ENCODE assay signal across 14 mouse cellular contexts in genomic region chr5:35541059-35541790, GRCm38 (mm10). TPM values are rescaled to one million over a fixed set of nuclear protein-coding genes. Genes with fewer than 3 reads are reported as not detected.
A peak's percentile ranks its signal among the peaks of the same experiment; 100 is the strongest.
DNase-seq lines count a peak whose midpoint lies in the region; ATAC-seq lines count a peak whose summit lies in the region.
"Had no signal": no experiment of that assay in that cellular context is flagged by ENCODE, and none has a peak within 500 bp of the region (broad histone marks: within the 10 kb centered on the region; RNA-seq: fewer than 3 reads in every experiment).

No protein-coding gene starts in this region.

- no peak overlapping the region for H3K4me2 ChIP-seq in lung, embryonic 15.5 days
- H3K4me2 ChIP-seq in embryonic facial prominence, embryonic 11.5 days (ENCODE audit: low read depth, low read length) = no peak overlapping the region
- H3K4me2 ChIP-seq in stomach, embryonic 15.5 days = no peak overlapping the region
- H3K4me2 ChIP-seq: forebrain, embryonic 15.5 days; hindbrain, embryonic 14.5 days had no signal

- H3K27me3 ChIP-seq in lung, embryonic 15.5 days = no peaks in the 10 kb centered on the region
- H3K27me3 ChIP-seq in embryonic facial prominence, embryonic 11.5 days (ENCODE audit: control insufficient read depth, insufficient read depth, low read length) = no peaks in the 10 kb centered on the region
- no peaks in the 10 kb centered on the region for H3K27me3 ChIP-seq in stomach, embryonic 15.5 days (replicated peaks)
- H3K27me3 ChIP-seq: forebrain, embryonic 15.5 days had no signal

- no peak for ATAC-seq in lung, embryonic 15.5 days (ENCODE audit: borderline replicate concordance, extremely low read depth, low FRiP score, low TSS enrichment)
- ATAC-seq in embryonic facial prominence, embryonic 11.5 days (replicated peaks; ENCODE audit: insufficient number of reproducible peaks, low FRiP score, low TSS enrichment, low read depth) = peak; percentile 53; the same call in 1 of the 2 replicates
- ATAC-seq in stomach, embryonic 15.5 days (ENCODE audit: insufficient read depth, low FRiP score, low read depth) = peak; percentile 25; the same call in 1 of the 2 replicates
- ATAC-seq: forebrain, embryonic 15.5 days; Patski had no signal

- H3K9ac ChIP-seq in lung, embryonic 15.5 days = no peak overlapping the region
- H3K9ac ChIP-seq in embryonic facial prominence, embryonic 11.5 days (replicated peaks; ENCODE audit: low read length) = no peak overlapping the region
- no peak overlapping the region for H3K9ac ChIP-seq in stomach, embryonic 15.5 days
- H3K9ac ChIP-seq: forebrain, embryonic 15.5 days; hindbrain, embryonic 14.5 days had no signal

- DNase-seq in lung, postnatal 25 days (ENCODE audit: low spot score) = no peak
- peak; percentile 78 for DNase-seq in embryonic facial prominence, embryonic 11.5 days (ENCODE audit: low spot score)
- DNase-seq in forelimb bud, embryonic 11.5 days (ENCODE audit: low read depth, low spot score) = peak; percentile 52
- DNase-seq in spleen, postnatal 14 days (ENCODE audit: low spot score in 2 of 2) = no peak
- DNase-seq in cerebellum, adult 9-11 months = no peak
- DNase-seq: cerebellum, adult 18-20 months; gastrocnemius, postnatal 14 days; thymus, postnatal 36 days had no signal

- 44% methylated on average over 4 of the region's 4 CpGs for WGBS in lung, embryonic 15.5 days
- WGBS in embryonic facial prominence, embryonic 11.5 days = 45% methylated on average over 4 of the region's 4 CpGs
- 51% methylated on average over 4 of the region's 4 CpGs for WGBS in stomach, embryonic 15.5 days

- H3K36me3 ChIP-seq in lung, embryonic 15.5 days = no peaks in the 10 kb centered on the region
- no peaks in the 10 kb centered on the region for H3K36me3 ChIP-seq in embryonic facial prominence, embryonic 11.5 days (replicated peaks; ENCODE audit: control insufficient read depth, insufficient read depth, low read depth, low read length)
- no peaks in the 10 kb centered on the region for H3K36me3 ChIP-seq in stomach, embryonic 15.5 days
- H3K36me3 ChIP-seq: forebrain, embryonic 15.5 days had no signal

- 0 out of 2 replicates have a peak overlapping the region, but pooled peaks have one; percentile 50 for H3K27ac ChIP-seq in lung, embryonic 15.5 days
- 0 out of 2 replicates have a peak overlapping the region, but pooled peaks have one; percentile 65 for H3K27ac ChIP-seq in embryonic facial prominence, embryonic 11.5 days (replicated peaks; ENCODE audit: low read depth, low read length)
- H3K27ac ChIP-seq in stomach, embryonic 15.5 days = peak overlapping the region; percentile 57
- H3K27ac ChIP-seq: forebrain, embryonic 15.5 days; hindbrain, embryonic 14.5 days had no signal

- H3K4me3 ChIP-seq in lung, embryonic 15.5 days = no peak overlapping the region
- H3K4me3 ChIP-seq in embryonic facial prominence, embryonic 11.5 days (ENCODE audit: low read depth, low read length) = no peak overlapping the region
- H3K4me3 ChIP-seq in stomach, embryonic 15.5 days (replicated peaks) = no peak overlapping the region
- H3K4me3 ChIP-seq: forebrain, embryonic 15.5 days; myocyte had no signal

- no peaks in the 10 kb centered on the region for H3K9me3 ChIP-seq in lung, embryonic 15.5 days
- no peaks in the 10 kb centered on the region for H3K9me3 ChIP-seq in embryonic facial prominence, embryonic 11.5 days (replicated peaks; ENCODE audit: control insufficient read depth, low read length)
- no peaks in the 10 kb centered on the region for H3K9me3 ChIP-seq in stomach, embryonic 15.5 days
- H3K9me3 ChIP-seq: forebrain, embryonic 15.5 days had no signal

- 0 out of 2 replicates have a peak, but pooled peaks cover 7% of the 10 kb centered on the region for H3K4me1 ChIP-seq in lung, embryonic 15.5 days
- H3K4me1 ChIP-seq in embryonic facial prominence, embryonic 11.5 days (ENCODE audit: control insufficient read depth, insufficient read depth, low read length) = no peaks in the 10 kb centered on the region
- H3K4me1 ChIP-seq in stomach, embryonic 15.5 days = peaks cover 7% of the 10 kb centered on the region; the same call in 1 of the 2 replicates
- H3K4me1 ChIP-seq: forebrain, embryonic 15.5 days had no signal

RNA-seq across cellular contexts. Expression of gene Cpz, which starts 15.7 kb away (rescaled TPM):
- 5.8 and 8.7 TPM in 2 replicates for polyA plus RNA-seq in lung, embryonic 15.5 days (2015; fragmentation: Nextera tagmentation; extraction: Ambion mirVana)
- polyA plus RNA-seq in embryonic facial prominence, embryonic 11.5 days (2014; fragmentation: Nextera tagmentation; extraction: Ambion mirVana) = 3.6 and 6.0 TPM in 2 replicates
- polyA plus RNA-seq in stomach, embryonic 15.5 days (2015; fragmentation: Nextera tagmentation; extraction: Ambion mirVana) = 8.3 and 10.8 TPM in 2 replicates

RNA-seq across cellular contexts. Expression of gene Trmt44, which starts 33.6 kb away (rescaled TPM):
- 8.0 and 8.5 TPM in 2 replicates for polyA plus RNA-seq in lung, embryonic 15.5 days (2015; fragmentation: Nextera tagmentation; extraction: Ambion mirVana)
- 6.9 and 7.9 TPM in 2 replicates for polyA plus RNA-seq in embryonic facial prominence, embryonic 11.5 days (2014; fragmentation: Nextera tagmentation; extraction: Ambion mirVana)
- 7.4 and 7.7 TPM in 2 replicates for polyA plus RNA-seq in stomach, embryonic 15.5 days (2015; fragmentation: Nextera tagmentation; extraction: Ambion mirVana)

RNA-seq across cellular contexts. Expression of gene Acox3, which starts 41.6 kb away (rescaled TPM):
- polyA plus RNA-seq in lung, embryonic 15.5 days (2015; fragmentation: Nextera tagmentation; extraction: Ambion mirVana) = 11.1 and 13.5 TPM in 2 replicates
- 10.5 and 10.9 TPM in 2 replicates for polyA plus RNA-seq in embryonic facial prominence, embryonic 11.5 days (2014; fragmentation: Nextera tagmentation; extraction: Ambion mirVana)
- polyA plus RNA-seq in stomach, embryonic 15.5 days (2015; fragmentation: Nextera tagmentation; extraction: Ambion mirVana) = 12.3 and 13.2 TPM in 2 replicates

Comparison
In these comparisons a context has a peak if more than half of its experiments do, and no peak if none do; other contexts are left out.
1. DNase-seq: peak in embryonic facial prominence, embryonic 11.5 days (single experiment) and forelimb bud, embryonic 11.5 days (single experiment); none in lung, postnatal 25 days (single experiment), spleen, postnatal 14 days (0 of 2) and cerebellum, adult 9-11 months (single experiment).
2. Peak in every context shown above with its lines, with median percentiles within 50 percentile points of each other: H3K27ac ChIP-seq.